Mouse (Mus musculus) olfactory bulb, adult 2 months (tissue): ENCODE data around the gene Spata31d1d.

Experiments
- CTCF ChIP-seq: fragments of 200-500 bp; IDR thresholded peaks from 2 replicates; pipeline ENCODE4 v1.5.1; 2012; ENCODE audit warnings: low read depth, mild to moderate bottlenecking, low read length, moderate library complexity; ENCODE audit not compliant: insufficient read depth
- POLR2A ChIP-seq: fragments of 200-500 bp; IDR thresholded peaks from 2 replicates; pipeline ENCODE4 v1.6.1; 2012; ENCODE audit warnings: mild to moderate bottlenecking, low read depth, low read length, moderate library complexity; ENCODE audit not compliant: insufficient read depth

DNA sequence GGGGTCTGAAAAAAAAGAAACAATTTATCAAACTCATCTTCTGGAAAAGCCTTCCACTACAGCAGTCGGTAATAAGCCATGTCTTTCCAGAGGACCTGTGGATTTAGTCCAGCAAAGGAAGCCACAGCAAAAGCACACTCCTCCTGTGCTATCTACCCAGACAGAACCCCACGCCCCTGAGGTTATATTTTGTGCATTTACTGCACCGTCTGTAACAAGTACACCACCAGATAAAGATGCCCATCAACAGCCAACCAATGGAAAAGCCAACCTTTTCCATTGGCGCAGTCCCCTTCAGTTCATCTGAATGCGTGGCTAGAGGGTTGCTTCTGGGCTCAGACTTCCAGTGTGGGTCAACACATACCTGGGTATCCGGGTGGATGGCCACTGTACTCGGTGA lies 31.2 kb upstream of the Spata31d1d start:
- TF ChIP-seq CTCF = no peak
- TF ChIP-seq POLR2A = no peak
